Mouse (Mus musculus): ENCODE measurements around the gene Arhgap40.

Arhgap40 gene

DNA sequence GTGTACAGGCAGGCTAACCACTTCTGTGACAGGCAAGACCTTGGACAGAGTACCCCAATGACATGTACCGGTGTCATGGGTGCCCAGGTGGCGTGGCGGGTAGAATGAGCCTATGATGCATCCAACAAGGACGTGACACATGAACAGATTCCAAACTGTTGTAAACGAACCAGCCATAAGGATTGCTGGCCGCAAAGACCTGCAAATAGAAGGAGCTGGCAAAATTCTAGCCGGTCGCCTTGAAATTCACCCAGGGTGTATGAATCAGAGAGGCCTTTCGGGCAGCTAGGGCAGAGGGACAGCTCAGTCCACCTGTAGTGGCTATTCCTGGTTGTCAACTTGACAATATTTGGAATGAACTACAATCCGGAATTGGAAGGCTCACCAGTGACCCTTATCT, 41.8 kb downstream of the Arhgap40 start:
- no peak for DNase-seq

DNA sequence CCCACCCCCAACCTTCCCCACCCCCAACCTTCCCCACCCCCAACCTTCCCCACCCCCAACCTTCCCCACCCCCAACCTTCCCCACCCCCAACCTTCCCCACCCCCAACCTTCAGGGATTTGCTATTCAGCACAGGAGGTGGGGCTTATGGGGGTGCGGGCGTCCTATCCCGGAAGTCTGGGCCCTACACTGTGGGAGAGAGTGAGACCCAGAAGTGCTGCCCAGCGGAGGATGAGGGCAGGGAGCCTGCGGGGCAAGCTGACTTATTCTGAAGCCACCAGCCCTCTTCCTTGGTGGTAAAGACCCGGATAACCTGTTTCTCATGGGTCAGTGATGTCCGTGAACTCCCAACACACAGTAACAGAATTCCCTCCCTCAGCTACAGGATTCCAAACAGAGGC, 42.7 kb downstream of the Arhgap40 start:
- DNase-seq, result no peak

DNA sequence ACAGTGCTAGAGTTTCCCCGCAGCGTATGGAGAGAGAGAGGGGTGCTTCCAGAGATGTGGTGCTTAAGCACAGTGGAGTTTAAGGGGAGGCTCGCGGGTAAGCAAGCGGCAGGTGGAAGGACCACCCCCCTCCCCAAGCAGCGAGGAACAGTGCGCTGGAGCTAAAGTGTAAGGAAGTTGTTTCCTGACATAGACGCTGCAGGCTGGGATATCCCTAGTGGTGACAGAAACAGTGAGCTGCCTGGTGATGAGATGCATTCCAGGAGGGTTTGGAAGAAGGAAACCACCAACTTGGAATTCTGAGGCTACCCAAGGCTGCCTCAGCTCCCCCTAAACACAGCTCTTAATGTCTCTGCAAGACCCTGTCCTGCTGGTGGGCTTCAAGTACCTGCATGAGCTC, 43.2 kb downstream of the Arhgap40 start:
- no peak for DNase-seq

DNA sequence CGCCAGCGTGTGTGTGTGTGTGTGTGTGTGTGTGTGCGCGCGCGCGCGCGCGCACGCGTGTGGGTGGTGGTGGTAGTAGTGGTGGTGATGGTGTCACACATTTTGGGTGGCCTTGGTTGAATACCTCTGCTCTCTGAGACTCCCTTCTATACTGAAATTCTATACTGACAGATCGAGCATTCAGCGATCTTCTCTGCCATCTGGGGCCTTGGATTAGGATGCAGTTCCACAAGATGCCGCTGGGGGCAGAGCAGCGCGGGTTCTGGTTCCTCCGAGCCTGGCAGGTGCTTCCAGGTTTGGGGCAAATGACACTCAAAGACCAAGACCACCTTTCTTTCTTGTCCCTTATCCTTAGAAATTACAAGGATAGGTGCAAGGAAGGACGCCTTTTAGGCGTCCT, 43.6 kb downstream of the Arhgap40 start:
- DNase-seq, result peak; percentile 64

DNA sequence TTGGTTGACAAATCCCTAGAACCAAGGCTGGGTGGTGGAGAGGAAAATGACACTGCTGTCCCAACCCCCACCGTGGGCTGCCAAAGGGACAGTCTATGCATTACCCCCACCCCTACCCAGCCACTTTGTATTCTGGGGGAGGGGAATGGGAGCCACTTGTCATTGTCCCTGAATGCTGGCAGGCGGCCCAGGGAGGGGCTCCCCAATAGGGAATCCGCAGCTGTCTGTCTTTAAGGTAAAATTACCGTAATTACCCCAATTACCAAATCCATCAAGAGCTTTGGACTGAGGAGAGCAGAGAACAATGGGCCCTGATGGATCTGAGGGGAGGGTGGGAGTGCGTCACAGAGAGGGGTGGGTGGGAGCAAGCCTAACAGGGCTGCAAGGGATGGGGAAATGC, 44.2 kb downstream of the Arhgap40 start:
- no peak for DNase-seq

DNA sequence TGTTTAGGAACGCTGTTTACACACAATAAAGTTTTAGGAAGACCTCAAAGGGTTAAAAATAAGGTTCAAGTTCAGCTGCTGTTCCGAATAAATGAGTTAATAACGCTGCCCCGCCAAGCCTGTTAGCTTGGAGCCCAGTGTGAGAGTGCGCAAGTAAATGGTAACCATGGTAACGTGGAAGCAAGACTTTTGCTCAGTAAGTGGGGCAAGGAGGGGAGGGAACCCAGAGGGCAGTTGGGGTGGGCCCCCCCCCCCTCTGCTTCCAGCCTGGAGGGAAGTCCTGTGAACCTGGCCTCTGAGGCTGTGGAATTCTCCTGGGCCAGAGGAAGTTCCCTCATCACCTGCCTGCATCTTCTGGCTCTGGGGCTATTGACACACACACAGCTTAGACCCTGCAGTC, 47.3 kb downstream of the Arhgap40 start:
- DNase-seq, result no peak

DNA sequence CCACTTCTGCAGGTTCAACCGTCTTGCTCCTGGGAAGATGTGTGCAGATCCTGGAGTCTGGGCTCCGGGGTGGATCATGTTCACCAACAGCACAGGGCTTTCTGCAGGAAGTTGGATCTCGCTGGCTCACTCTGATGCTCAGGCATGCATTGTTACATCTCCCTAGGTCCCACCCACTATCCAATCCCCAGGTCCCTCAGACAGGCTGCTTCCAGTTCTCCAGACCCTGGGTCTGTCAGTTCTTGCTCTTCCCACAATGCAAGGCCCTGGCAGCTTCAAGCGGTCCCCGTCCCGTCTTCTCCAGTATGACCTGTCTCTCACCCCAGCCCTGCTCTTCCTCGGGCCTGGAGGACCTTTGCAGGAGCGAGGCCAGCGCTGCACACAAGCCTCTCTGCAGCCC, 48.2 kb downstream of the Arhgap40 start:
- DNase-seq, result no peak

DNA sequence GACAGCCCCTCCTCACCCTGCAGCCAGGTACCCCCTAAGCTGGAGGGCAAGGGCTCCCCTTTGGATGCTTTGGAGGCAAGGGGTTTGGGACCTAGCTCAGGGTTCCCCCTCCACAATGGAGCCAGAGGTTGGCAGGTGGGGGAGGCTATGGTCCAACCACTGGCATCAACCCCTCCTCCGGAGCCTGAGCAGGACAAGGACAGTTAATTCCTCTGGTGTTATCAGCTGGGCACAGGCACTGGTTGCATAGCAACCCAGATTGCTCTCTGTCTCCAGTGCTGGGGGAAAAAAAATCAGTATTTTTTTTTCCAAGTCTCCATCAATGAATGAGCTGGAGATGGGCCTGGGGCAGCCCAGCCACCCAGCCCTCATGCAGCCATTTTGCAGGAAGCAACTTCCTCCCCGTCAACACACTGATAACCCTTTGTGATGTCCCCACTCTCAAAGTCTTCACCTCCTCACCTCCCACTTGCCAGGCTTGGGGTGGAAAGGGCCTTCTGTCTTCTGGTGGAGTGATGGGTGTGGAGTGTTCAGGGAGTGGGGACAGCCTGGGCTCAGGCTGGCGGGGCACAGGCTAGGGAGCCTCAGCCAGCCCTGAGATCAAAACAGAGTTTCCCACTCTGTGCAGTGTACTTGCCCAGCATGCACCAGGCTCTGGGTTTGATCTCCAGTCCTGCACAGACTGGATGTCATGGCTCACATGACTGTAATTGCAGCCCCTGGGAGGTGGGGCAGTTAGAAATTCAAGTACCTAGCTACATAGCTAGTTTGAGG, 49.0 kb downstream of the Arhgap40 start:
- DNase-seq, result no peak

DNA sequence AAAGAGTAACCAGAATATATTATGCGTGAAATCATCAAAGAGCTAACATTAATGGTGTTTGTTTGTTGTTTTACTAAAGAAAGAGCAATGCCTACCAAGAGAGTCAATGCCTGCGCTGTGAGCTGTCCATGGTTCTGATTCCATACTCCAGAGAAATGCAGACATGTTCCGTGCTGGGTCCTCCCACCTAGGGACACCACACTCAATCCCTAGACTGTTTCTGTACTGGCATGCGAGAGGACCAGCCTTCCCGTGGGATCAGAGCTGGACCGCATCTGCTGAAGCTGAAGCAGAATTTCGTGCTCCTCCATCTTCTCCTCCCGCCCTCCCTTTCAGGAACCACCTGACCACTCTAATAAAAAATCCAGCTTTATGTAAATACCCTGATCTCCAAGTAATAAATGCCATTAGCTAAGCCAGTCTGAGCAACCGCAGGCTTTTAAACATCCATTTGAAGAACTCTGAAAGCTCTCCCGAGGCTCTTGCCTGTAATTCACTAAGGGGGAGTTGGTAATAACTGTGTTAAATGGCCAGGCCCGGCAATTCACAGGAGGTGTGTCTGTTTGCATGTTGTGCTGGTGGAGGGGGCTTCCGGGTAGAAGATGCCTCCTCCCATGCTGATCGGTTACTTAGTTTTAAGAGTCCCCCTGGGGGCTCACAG, 58.0 kb downstream of the Arhgap40 start:
- DNase-seq, result peak; percentile 53

DNA sequence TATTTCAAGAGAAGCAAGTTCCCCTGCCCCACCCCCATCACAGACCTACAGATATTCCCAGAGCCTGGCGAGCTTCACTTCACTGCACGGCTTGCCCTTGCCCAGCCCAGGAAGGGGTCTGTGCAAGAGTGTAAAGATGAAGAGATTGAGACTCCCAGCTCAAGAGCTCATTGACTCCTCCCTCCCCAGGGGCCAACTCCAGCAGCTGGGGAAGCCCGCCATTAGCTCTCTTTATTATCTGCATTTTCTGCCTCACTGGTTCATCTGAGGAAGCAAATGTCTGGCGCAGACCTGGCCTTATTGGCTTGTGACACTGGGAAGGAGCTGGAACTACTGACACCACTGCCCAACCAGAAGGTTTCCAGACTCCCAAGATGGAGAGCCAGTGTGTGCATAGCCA, 67.4 kb downstream of the Arhgap40 start:
- no peak for DNase-seq

DNA sequence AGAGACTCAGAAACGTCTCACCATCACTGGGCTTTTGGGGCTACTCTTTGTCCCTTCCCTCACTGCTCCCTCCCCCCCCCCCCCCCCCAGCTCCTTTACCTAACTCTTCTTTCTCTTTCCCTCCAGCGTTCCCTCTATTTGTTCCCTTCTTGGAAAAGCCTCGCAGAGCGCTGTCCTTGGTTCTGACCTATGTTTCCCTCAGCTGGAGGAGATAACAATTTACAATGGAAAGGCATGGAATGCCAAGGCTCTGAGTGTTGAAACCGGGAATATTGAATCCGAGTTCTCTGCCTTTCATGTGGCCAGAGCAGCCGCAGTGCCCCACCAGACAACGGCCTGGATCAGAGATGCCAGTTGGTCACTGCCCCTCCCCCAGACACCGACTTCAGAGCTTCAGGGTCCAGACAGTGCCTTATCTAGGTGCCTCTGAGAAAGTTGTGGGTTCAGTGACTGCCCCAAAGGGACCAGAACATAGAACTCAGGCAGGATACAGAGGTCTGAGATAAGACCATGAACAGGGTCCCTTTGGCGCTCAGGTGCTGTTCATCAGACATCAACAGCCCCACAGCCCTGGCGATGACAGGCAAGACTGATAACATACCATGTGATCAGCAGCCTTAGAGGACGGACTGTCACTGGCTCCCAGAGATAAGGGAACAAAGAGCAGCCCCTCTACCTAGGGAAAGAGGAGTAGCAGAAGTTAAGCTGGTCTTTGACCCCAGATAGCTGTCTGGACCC, 72.2 kb downstream of the Arhgap40 start:
- peak; percentile 42 for DNase-seq

DNA sequence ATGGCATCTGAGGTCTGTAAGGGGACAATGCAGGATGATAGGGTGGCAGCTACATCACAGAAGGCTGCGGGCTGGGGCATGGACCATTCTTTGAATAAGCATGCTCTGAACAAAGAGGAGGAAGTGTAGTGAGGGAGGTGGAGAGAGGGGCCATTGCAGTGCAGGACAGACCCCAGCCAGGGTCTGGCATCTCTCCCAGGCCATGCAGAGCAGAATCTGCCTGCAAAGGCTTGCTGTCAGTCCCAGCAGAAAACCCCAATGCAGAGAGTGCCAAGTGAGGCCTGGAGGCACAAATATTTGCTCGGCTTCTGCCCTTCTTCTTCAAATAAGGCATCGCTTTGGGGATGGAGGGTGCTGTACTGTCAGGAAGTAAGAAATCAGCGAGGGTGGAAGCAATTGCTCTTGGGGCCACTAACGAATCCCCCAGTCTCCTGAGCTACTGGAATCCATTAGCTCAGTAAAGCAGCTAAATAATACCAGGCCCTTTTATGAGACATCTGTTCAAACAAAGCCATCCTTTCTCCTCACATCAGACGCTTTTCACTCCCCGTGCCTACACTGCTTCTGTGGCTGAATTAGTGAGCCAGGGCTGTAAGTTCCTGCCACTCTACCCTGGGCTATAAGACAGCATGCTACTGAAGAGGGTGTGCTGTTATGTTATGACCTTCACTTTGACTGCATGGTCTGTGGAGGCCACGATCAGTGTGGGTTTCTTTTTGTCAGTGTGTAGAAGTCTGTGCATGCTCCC, 76.1 kb downstream of the Arhgap40 start:
- DNase-seq, result no peak

DNA sequence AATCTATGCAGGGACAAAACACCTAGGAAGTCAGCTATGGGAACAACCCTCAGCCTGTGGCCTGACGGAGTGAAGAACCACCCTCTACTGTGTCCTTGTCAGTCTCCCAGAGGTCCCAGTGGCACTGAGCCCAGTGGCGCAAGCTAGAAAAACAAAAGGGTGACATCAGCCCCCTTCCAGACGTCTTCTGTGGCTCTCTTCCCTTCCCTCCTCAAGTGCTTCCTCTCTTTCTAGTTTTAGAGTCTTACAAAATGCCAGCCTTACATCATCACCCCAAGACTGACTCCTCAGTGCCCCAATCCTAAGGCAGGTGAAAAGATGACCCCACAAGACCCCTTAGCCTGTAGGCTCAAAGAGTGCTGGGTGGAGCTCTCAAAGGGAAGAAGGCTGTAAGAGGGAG, 77.9 kb downstream of the Arhgap40 start:
- no peak for DNase-seq

DNA sequence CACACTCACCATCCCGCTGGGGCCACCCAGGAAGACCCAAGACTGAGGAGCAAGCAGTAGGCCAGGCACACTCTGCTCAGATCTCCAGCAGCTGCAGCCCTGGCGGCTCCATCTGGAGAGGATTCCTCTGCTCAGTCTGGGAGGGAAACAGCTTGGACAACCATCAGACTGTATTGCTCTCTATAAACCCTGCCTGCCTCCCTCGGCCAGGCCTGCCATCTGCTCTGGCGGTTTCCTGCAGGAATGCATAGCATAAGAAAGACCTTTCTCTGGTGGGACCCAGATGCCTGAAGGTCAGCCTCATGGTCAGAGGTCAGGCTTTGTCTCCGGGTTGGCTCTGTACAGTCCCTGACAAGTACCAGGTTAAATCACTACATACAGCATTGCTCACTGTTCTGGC, 78.7 kb downstream of the Arhgap40 start:
- DNase-seq, result no peak

DNA sequence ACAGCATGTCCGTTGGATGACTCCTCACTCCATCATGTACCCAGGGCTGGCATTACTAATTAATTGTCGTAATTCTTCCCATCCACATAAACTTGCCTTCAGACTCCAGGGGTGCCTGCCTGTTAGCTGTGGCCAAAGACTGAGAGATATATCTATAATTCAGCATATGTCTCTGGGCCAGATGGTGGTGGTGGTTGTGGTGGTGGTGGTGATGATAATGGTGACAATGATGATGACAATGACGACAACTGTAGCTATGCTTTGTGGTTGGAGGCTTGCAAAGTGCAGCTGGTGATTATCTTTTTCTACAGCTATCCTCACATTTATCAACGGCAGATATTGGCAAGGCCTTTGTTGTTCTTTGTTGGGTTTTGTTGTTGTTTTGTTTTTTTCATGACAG, 80.8 kb downstream of the Arhgap40 start:
- DNase-seq, result no peak

DNA sequence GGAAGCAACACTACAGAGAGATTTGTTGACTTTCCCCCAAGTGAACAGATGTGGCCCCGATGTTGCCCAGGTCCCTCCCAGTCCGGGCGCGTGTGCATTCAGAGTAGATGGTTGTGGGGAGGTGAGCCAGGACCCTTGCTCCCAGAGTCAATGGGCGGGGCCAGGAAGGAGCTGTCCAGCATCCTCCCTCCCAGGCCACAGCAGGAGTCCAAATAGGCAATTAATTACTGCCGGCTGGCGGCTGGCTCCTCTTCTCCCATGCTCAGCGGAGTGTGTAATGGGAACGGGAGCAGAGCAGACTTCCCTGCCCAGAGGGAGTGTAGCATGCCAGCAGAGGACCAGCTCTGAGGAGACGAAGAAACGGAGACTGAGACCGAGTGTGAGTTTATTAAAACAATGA, 82.5 kb downstream of the Arhgap40 start:
- peak; percentile 26 for DNase-seq

DNA sequence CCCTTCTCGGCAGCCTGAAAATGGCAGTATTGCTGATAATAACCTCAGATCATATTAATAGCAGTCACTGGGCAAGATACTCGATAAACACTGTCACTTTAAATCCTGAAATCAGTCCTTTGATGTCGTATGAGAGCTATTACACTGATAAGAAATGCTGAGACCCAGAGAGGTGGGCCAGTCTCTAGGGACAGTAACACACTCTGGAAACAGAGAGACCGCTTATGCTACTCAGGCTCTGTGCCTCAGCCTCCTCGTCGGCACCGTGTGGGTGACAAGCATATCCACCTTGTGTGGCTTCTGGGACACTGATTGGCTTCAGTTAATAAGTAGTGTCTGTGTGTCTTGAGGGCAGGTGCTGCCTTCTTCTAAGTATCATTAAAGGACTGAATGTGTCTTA, 83.0 kb downstream of the Arhgap40 start:
- DNase-seq, result no peak

DNA sequence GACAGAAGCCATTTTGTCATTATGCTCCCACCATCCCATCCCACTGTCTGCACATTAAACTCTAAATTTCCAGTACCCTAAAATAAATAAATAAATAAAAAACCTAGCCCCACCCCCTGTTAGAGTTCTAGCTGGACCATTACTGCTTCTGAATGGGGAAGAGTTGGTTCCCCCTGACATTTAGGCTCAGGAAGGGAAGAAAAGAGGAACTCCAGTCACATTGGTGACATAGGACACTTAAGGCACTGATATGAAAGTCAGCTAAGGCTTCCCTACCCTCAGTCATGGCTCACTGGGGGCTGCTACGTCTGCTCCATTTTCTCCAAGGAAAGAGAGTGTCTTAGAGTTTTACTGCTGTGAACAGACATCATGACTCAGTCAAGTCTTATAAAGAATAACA, 84.2 kb downstream of the Arhgap40 start:
- DNase-seq, result no peak
